In the genomic region with DNA sequence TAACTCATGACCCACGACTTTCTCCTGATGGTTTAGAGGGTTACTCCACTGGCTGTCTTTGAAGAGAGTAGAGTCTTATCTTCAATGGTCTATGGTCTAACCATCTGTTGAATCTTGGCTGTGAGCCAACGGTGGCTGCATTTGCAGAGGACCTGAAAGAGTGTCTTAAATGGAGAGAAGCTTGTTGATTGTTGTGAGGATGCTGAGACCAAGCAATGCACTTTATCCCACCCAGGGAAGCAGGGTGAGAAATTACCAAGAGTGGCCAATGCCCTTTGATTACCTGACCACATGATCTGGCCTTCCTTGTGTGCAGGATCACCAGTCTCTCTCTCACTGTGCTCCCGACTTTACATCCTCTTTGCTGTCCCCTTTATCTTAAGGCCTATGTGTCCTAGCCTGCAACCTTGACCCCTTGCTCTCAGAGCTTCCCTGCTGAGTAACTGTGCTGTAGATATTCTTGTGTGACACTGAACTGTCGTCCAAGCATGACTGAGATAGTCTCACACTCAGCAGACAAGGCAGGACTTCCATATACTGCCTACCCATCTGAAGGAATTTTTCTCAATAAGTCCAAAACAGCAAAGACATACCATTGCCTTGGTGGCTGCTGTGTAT, we compare ENCODE assay signal across 13 mouse cellular contexts. TPM values are rescaled to one million over a fixed set of nuclear protein-coding genes. Genes with fewer than 3 reads are reported as not detected.
A peak's percentile ranks its signal among the peaks of the same experiment; 100 is the strongest.
DNase-seq lines count a peak whose midpoint lies in the region; ATAC-seq lines count a peak whose summit lies in the region.
"Had no signal": no experiment of that assay in that cellular context is flagged by ENCODE, and none has a peak within 500 bp of the region (broad histone marks: within the 10 kb centered on the region; RNA-seq: fewer than 3 reads in every experiment).

No protein-coding gene starts in this region.

- no peak overlapping the region for H3K9ac ChIP-seq in hindbrain, embryonic 12.5 days
- H3K9ac ChIP-seq in hindbrain, embryonic 11.5 days (ENCODE audit: low read depth, low read length), result no peak overlapping the region
- H3K9ac ChIP-seq in neural tube, embryonic 13.5 days, result no peak overlapping the region
- H3K9ac ChIP-seq in neural tube, embryonic 14.5 days (replicated peaks; ENCODE audit: low read depth, low read length), result no peak overlapping the region

- no peaks in the 10 kb centered on the region for H3K36me3 ChIP-seq in hindbrain, embryonic 12.5 days
- H3K36me3 ChIP-seq in hindbrain, embryonic 11.5 days (ENCODE audit: control insufficient read depth, insufficient read depth, low read length), result no peaks in the 10 kb centered on the region
- no peaks in the 10 kb centered on the region for H3K36me3 ChIP-seq in neural tube, embryonic 13.5 days
- no peaks in the 10 kb centered on the region for H3K36me3 ChIP-seq in neural tube, embryonic 14.5 days (ENCODE audit: control insufficient read depth, insufficient read depth, low read length)
- H3K36me3 ChIP-seq: G1E had no signal

- H3K9me3 ChIP-seq in hindbrain, embryonic 12.5 days (replicated peaks), result no peaks in the 10 kb centered on the region
- H3K9me3 ChIP-seq in hindbrain, embryonic 11.5 days (ENCODE audit: control insufficient read depth, low read length), result no peaks in the 10 kb centered on the region
- no peaks in the 10 kb centered on the region for H3K9me3 ChIP-seq in neural tube, embryonic 13.5 days
- H3K9me3 ChIP-seq in neural tube, embryonic 14.5 days (ENCODE audit: control insufficient read depth, low read length), result no peaks in the 10 kb centered on the region
- H3K9me3 ChIP-seq: G1E had no signal

- peak; percentile 53 to 77 for DNase-seq in adrenal gland, adult (ENCODE audit: inconsistent age in 2 of 2, low spot score in 1 of 2)
- DNase-seq in adrenal gland, postnatal 4 days (ENCODE audit: low spot score in 2 of 2), result no peak
- no peak for DNase-seq in hindbrain, embryonic 11.5 days (ENCODE audit: low spot score)
- DNase-seq in neural tube, embryonic 10.5 days (ENCODE audit: extremely low spot score, low spot score), result no peak
- DNase-seq in left cerebral cortex, adult 11 months (ENCODE audit: low spot score), result no peak
- DNase-seq: kidney, adult 11 months had no signal

- H3K27ac ChIP-seq in hindbrain, embryonic 12.5 days, result peak overlapping the region; percentile 23; the same call in 1 of the 2 replicates
- no peak overlapping the region for H3K27ac ChIP-seq in hindbrain, embryonic 11.5 days (ENCODE audit: low read depth, low read length)
- peak overlapping the region; percentile 53 for H3K27ac ChIP-seq in neural tube, embryonic 13.5 days (replicated peaks)
- peak overlapping the region; percentile 28; the same call in 1 of the 2 replicates for H3K27ac ChIP-seq in neural tube, embryonic 14.5 days (ENCODE audit: low read depth, low read length)

- WGBS in hindbrain, embryonic 12.5 days, result 75% methylated on average over 4 of the region's 4 CpGs
- 82% methylated on average over 4 of the region's 4 CpGs for WGBS in hindbrain, embryonic 11.5 days
- 66% methylated on average over 4 of the region's 4 CpGs for WGBS in neural tube, embryonic 13.5 days
- 64% methylated on average over 4 of the region's 4 CpGs for WGBS in neural tube, embryonic 14.5 days

- 0 out of 2 replicates have a peak, but pooled peaks have one; percentile 26 for ATAC-seq in hindbrain, embryonic 12.5 days (ENCODE audit: low FRiP score)
- ATAC-seq in hindbrain, embryonic 11.5 days (ENCODE audit: low FRiP score), result no peak
- ATAC-seq in neural tube, embryonic 13.5 days (ENCODE audit: low read depth), result no peak
- ATAC-seq in neural tube, embryonic 14.5 days (ENCODE audit: low read depth), result no peak

- no peaks in the 10 kb centered on the region for H3K4me1 ChIP-seq in hindbrain, embryonic 12.5 days
- no peaks in the 10 kb centered on the region for H3K4me1 ChIP-seq in hindbrain, embryonic 11.5 days (replicated peaks; ENCODE audit: control insufficient read depth, insufficient read depth, low read length)
- peaks cover 14% of the 10 kb centered on the region; the same call in 1 of the 2 replicates for H3K4me1 ChIP-seq in neural tube, embryonic 13.5 days (replicated peaks)
- no peaks in the 10 kb centered on the region; the same call in 1 of the 2 replicates for H3K4me1 ChIP-seq in neural tube, embryonic 14.5 days (ENCODE audit: control insufficient read depth, insufficient read depth, low read length)

- no peak overlapping the region for H3K4me3 ChIP-seq in hindbrain, embryonic 12.5 days
- no peak overlapping the region for H3K4me3 ChIP-seq in hindbrain, embryonic 11.5 days (ENCODE audit: low read depth, low read length)
- no peak overlapping the region for H3K4me3 ChIP-seq in neural tube, embryonic 13.5 days
- H3K4me3 ChIP-seq in neural tube, embryonic 14.5 days (ENCODE audit: low read depth, low read length), result no peak overlapping the region
- H3K4me3 ChIP-seq: erythroblast, embryonic 14.5 days had no signal

- H3K4me2 ChIP-seq in hindbrain, embryonic 12.5 days (replicated peaks), result no peak overlapping the region
- no peak overlapping the region for H3K4me2 ChIP-seq in hindbrain, embryonic 11.5 days (replicated peaks; ENCODE audit: low read depth, low read length)
- no peak overlapping the region for H3K4me2 ChIP-seq in neural tube, embryonic 13.5 days
- H3K4me2 ChIP-seq in neural tube, embryonic 14.5 days (ENCODE audit: low read depth, low read length), result no peak overlapping the region

- no peaks in the 10 kb centered on the region for H3K27me3 ChIP-seq in hindbrain, embryonic 12.5 days
- no peaks in the 10 kb centered on the region for H3K27me3 ChIP-seq in hindbrain, embryonic 11.5 days (ENCODE audit: control insufficient read depth, insufficient read depth, low read length)
- no peaks in the 10 kb centered on the region for H3K27me3 ChIP-seq in neural tube, embryonic 13.5 days
- H3K27me3 ChIP-seq in neural tube, embryonic 14.5 days (ENCODE audit: control insufficient read depth, insufficient read depth, low read length), result no peaks in the 10 kb centered on the region

RNA-seq across cellular contexts. Expression of gene Ppp1r14c, which starts 28.9 kb away (rescaled TPM):
- total RNA-seq in adrenal gland, postnatal 4 days (2021), result 10 to 100 TPM in 1 of 2 experiments, 1 to 10 TPM in 1; 8.3 to 13.6 TPM
- 20.0 and 21.4 TPM in 2 replicates for polyA plus RNA-seq in hindbrain, embryonic 12.5 days (2016; fragmentation: Nextera tagmentation; extraction: Ambion mirVana)
- polyA plus RNA-seq in hindbrain, embryonic 11.5 days (2014; fragmentation: Nextera tagmentation; extraction: Ambion mirVana), result 11.3 and 13.6 TPM in 2 replicates
- 42.2 and 47.1 TPM in 2 replicates for polyA plus RNA-seq in neural tube, embryonic 13.5 days (2015; fragmentation: Nextera tagmentation; extraction: Ambion mirVana)
- polyA plus RNA-seq in neural tube, embryonic 14.5 days (2014; fragmentation: Nextera tagmentation; extraction: Ambion mirVana), result 57.3 and 69.0 TPM in 2 replicates
- total RNA-seq: common myeloid progenitor, adult 5-6 weeks had no signal
- polyA plus RNA-seq: erythroblast, embryonic 14.5 days; G1E; spleen, adult 2 months had no signal

Comparison
In these comparisons a context has a peak if more than half of its experiments do, and no peak if none do; other contexts are left out.
1. DNase-seq: peak in adrenal gland, adult (2 of 2); none in adrenal gland, postnatal 4 days (0 of 2), hindbrain, embryonic 11.5 days (single experiment), neural tube, embryonic 10.5 days (single experiment) and left cerebral cortex, adult 11 months (single experiment).